Mouse (Mus musculus): Measurements from ENCODE around the gene Slc44a1.

GRCm38 (mm10) chr4:53478644-53479043 is 38.4 kb downstream of the Slc44a1 start:
- TF ChIP-seq CTCF (IDR thresholded peaks at IDR 0.05; ENCODE audit: insufficient read depth, low read depth, low read length): no peak
- TF ChIP-seq POLR2A (IDR thresholded peaks at IDR 0.05; ENCODE audit: insufficient read depth, low read depth, low read length): no peak
